Mouse (Mus musculus) brain, embryonic 14.5 days (tissue): ENCODE data around the gene Lasp1.

Experiments
- CTCF ChIP-seq: fragments of 200-500 bp; IDR thresholded peaks from 2 replicates; pipeline ENCODE4 v1.5.1; 2012; ENCODE audit warnings: inconsistent platforms, mild to moderate bottlenecking, moderate library complexity, borderline replicate concordance; ENCODE audit not compliant: insufficient read depth, insufficient read length; ENCODE audit errors: extremely low read depth
- POLR2A ChIP-seq: fragments of 200-500 bp; IDR thresholded peaks from 2 replicates; pipeline ENCODE4 v1.6.1; 2012; ENCODE audit warnings: mild to moderate bottlenecking, inconsistent platforms, borderline replicate concordance; ENCODE audit not compliant: poor library complexity, insufficient read depth, insufficient read length, severe bottlenecking; ENCODE audit errors: extremely low read depth

GRCm38 (mm10) chr11:97812491-97812921 lies 13.7 kb downstream of the Lasp1 start:
- TF ChIP-seq POLR2A (no peak), CTCF (no peak)
